Comparison of ENCODE assay signal across 9 mouse cellular contexts in genomic region chr13:6689962-6690361, GRCm38 (mm10). TPM values are rescaled to one million over a fixed set of nuclear protein-coding genes. Genes with fewer than 3 reads are reported as not detected.
DNase-seq lines count a peak whose midpoint lies in the region; ATAC-seq and TF ChIP-seq lines count a peak whose summit lies in the region.
"Had no signal": no experiment of that assay in that cellular context is flagged by ENCODE, and none has a peak within 500 bp of the region (broad histone marks: within the 10 kb centered on the region; RNA-seq: fewer than 3 reads in every experiment).

No protein-coding gene starts in this region.

- H3K9me3 ChIP-seq in hindbrain, embryonic 15.5 days: no peaks in the 10 kb centered on the region
- H3K9me3 ChIP-seq: embryonic facial prominence, embryonic 13.5 days had no signal

- H3K27me3 ChIP-seq in hindbrain, embryonic 15.5 days: no peaks in the 10 kb centered on the region
- H3K27me3 ChIP-seq: embryonic facial prominence, embryonic 13.5 days had no signal

- H3K4me3 ChIP-seq in embryonic fibroblast, embryonic 13.5 days (ENCODE audit: insufficient read depth, low read length): no peak overlapping the region
- no peak overlapping the region for H3K4me3 ChIP-seq in hindbrain, embryonic 15.5 days
- H3K4me3 ChIP-seq: embryonic facial prominence, embryonic 13.5 days had no signal

- TF ChIP-seq POLR2A in embryonic fibroblast, embryonic 13.5 days (IDR thresholded peaks at IDR 0.05; ENCODE audit: low read depth, low read length): no peak

- no peak overlapping the region for H3K9ac ChIP-seq in hindbrain, embryonic 15.5 days
- H3K9ac ChIP-seq: embryonic facial prominence, embryonic 13.5 days had no signal

- H3K4me2 ChIP-seq in hindbrain, embryonic 15.5 days: no peak overlapping the region
- H3K4me2 ChIP-seq: embryonic facial prominence, embryonic 13.5 days had no signal

- ATAC-seq in hindbrain, embryonic 15.5 days (ENCODE audit: low FRiP score, low read depth): peak; percentile 64; the same call in 1 of the 2 replicates

- TF ChIP-seq CTCF in embryonic fibroblast, embryonic 13.5 days (IDR thresholded peaks at IDR 0.05; ENCODE audit: borderline replicate concordance, insufficient read depth, low read length): peak; percentile 89

- 68% methylated on average over 4 of the region's 4 CpGs for WGBS in hindbrain, embryonic 15.5 days

- H3K4me1 ChIP-seq in embryonic fibroblast, embryonic 13.5 days (ENCODE audit: control insufficient read depth, insufficient read depth, low read length): no peaks in the 10 kb centered on the region
- no peaks in the 10 kb centered on the region for H3K4me1 ChIP-seq in hindbrain, embryonic 15.5 days (replicated peaks)
- H3K4me1 ChIP-seq: embryonic facial prominence, embryonic 13.5 days had no signal

- H3K27ac ChIP-seq in embryonic fibroblast, embryonic 13.5 days (ENCODE audit: insufficient read depth, low read length): no peak overlapping the region
- H3K27ac ChIP-seq in hindbrain, embryonic 15.5 days (replicated peaks): no peak overlapping the region
- H3K27ac ChIP-seq: embryonic facial prominence, embryonic 13.5 days had no signal

- DNase-seq in ovary, postnatal 14 days (ENCODE audit: low spot score): peak; percentile 25
- DNase-seq in ovary, postnatal 10 days (ENCODE audit: low spot score): no peak
- DNase-seq in adrenal gland, postnatal 25 days: peak; percentile 69
- peak; percentile 62 for DNase-seq in liver
- DNase-seq in natural killer cell, adult 2 months (ENCODE audit: low spot score in 2 of 2): peak; percentile 46 to 65
- peak; percentile 53 to 82 for DNase-seq in thymus, postnatal 10 days (ENCODE audit: low spot score in 2 of 2)

- no peaks in the 10 kb centered on the region for H3K36me3 ChIP-seq in hindbrain, embryonic 15.5 days
- H3K36me3 ChIP-seq: embryonic facial prominence, embryonic 13.5 days had no signal

RNA-seq across cellular contexts. Expression of gene Pfkp, which starts 41.4 kb away (rescaled TPM):
- 57.6 and 66.5 TPM in 2 replicates for total RNA-seq in adrenal gland, postnatal 25 days (2021)
- 33.6 and 47.4 TPM in 2 replicates for polyA plus RNA-seq in embryonic fibroblast, embryonic 13.5 days (2011; ENCODE audit: insufficient read length, low read depth, missing spikeins)
- 441 and 470 TPM in 2 replicates for polyA plus RNA-seq in hindbrain, embryonic 15.5 days (2015; fragmentation: Nextera tagmentation; extraction: Ambion mirVana)
